Mouse (Mus musculus): Measurements from ENCODE around the gene Doxl2. TPM values are rescaled to one million over a fixed set of nuclear protein-coding genes. Genes with fewer than 3 reads are reported as not detected.

The Doxl2 gene
- polyA plus RNA-seq, 1 experiment from 2014 or later, result not detected

DNA sequence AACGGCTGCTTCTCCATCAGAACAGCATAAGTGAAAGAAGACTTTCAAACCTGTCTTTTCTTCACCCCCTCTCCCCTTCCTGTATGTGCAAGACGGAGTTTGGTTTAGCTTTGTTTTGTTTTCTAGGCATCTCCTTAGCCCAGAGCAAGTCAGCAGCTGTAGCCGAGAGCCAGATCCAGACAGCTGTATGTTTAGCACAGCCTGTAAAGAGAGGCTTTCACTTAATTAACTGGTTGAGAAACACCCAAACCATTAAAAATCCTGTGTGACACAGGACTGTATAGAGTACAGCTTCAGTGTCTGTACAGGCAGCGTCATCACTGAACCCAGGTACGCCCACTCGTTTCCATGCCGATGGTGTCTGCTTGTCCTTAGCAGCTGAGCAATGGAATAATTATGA, 50.5 kb downstream of the Doxl2 start:
- TF ChIP-seq EP300 (IDR thresholded peaks at IDR 0.05) (no peak), CTCF (IDR thresholded peaks at IDR 0.05) (no peak)
- Histone ChIP-seq H3K27ac (ENCODE audit: low read length) (no peak overlapping the region), H3K9ac (replicated peaks; ENCODE audit: low read depth) (no peak overlapping the region), H3K4me3 (ENCODE audit: low read depth, low read length) (no peak overlapping the region), H3K4me1 (ENCODE audit: insufficient read depth, low read depth, low read length) (0 out of 2 replicates have a peak, but pooled peaks cover 3% of the 10 kb centered on the region), H3K4me2 (replicated peaks; ENCODE audit: low read depth, low read length) (no peak overlapping the region), H3K9me3 (ENCODE audit: low read length) (no peaks in the 10 kb centered on the region), H3K27me3 (replicated peaks; ENCODE audit: insufficient read depth, low read length) (no peaks in the 10 kb centered on the region), H3K36me3 (ENCODE audit: insufficient read depth, low read length) (no peaks in the 10 kb centered on the region)
- peak; percentile 74 for ATAC-seq
- DNase-seq (ENCODE audit: low spot score), result peak; percentile 39
- 71% methylated on average over 7 of the region's 7 CpGs for WGBS

- no peak overlapping the region for H3K4me3 ChIP-seq (ENCODE audit: low read depth, low read length)
- DNase-seq (ENCODE audit: low spot score), result no peak
Measured at GRCm38 (mm10) chr6:49026496-49026895, 51.7 kb downstream of the Doxl2 start.

DNA sequence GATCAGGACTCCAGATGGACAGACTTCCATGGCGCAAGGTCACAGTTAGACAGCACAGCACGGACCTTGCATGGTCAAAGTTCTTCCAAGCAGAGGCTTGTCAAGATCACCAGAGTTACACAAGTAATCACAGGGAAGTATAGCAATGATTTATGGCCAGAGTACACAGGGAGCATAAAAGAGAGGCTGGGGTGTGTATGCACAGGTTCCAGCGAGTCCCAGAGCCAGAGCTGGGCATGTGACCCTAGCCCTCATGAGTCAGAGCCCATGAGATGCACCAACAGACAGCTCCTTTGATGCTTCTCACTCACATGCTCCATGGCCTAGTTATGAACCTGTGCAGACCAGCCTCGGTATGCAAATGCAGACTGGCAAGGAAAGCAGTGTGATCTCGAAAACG, 53.3 kb downstream of the Doxl2 start:
- H3K4me3 ChIP-seq (ENCODE audit: low read depth, low read length), result no peak overlapping the region
- TF ChIP-seq CTCF (IDR thresholded peaks at IDR 0.05), result no peak
- no peak for TF ChIP-seq EP300 (IDR thresholded peaks at IDR 0.05)
- no peak overlapping the region for H3K9ac ChIP-seq (replicated peaks; ENCODE audit: low read depth)
- ATAC-seq, result no peak
- no peak for DNase-seq (ENCODE audit: low spot score)
- H3K27ac ChIP-seq (ENCODE audit: low read length), result no peak overlapping the region
- H3K36me3 ChIP-seq (ENCODE audit: insufficient read depth, low read length), result no peaks in the 10 kb centered on the region
- no peaks in the 10 kb centered on the region for H3K9me3 ChIP-seq (ENCODE audit: low read length)
- no peaks in the 10 kb centered on the region for H3K4me1 ChIP-seq (ENCODE audit: insufficient read depth, low read depth, low read length)
- H3K4me2 ChIP-seq (replicated peaks; ENCODE audit: low read depth, low read length), result no peak overlapping the region
- 87% methylated on average over 6 of the region's 6 CpGs for whole genome bisulfite sequencing
- H3K27me3 ChIP-seq (replicated peaks; ENCODE audit: insufficient read depth, low read length), result no peaks in the 10 kb centered on the region

More at GRCm38 (mm10) chr6:49026496-49026895, 51.7 kb downstream of the Doxl2 start:
- Histone ChIP-seq H3K4me1 (ENCODE audit: insufficient read depth, low read depth, low read length) (no peaks in the 10 kb centered on the region), H3K36me3 (ENCODE audit: insufficient read depth, low read length) (no peaks in the 10 kb centered on the region), H3K27ac (ENCODE audit: low read length) (no peak overlapping the region), H3K9ac (replicated peaks; ENCODE audit: low read depth) (no peak overlapping the region), H3K27me3 (replicated peaks; ENCODE audit: insufficient read depth, low read length) (no peaks in the 10 kb centered on the region), H3K9me3 (ENCODE audit: low read length) (no peaks in the 10 kb centered on the region), H3K4me2 (replicated peaks; ENCODE audit: low read depth, low read length) (no peak overlapping the region)
- WGBS, result 80% methylated on average over 5 of the region's 5 CpGs
- TF ChIP-seq EP300 (IDR thresholded peaks at IDR 0.05) (no peak), CTCF (IDR thresholded peaks at IDR 0.05) (no peak)
- ATAC-seq, result no peak

Other genes starting within 250 kb of the Doxl2 start
- gene Gimap1, start 235.9 kb upstream of the Doxl2 start, polyA plus RNA-seq (2015; fragmentation: Nextera tagmentation; extraction: Ambion mirVana), result 61.8 and 74.6 TPM in 2 replicates
- gene Gimap5, start 228.8 kb upstream of the Doxl2 start, polyA plus RNA-seq (2015; fragmentation: Nextera tagmentation; extraction: Ambion mirVana), result 36.5 and 49.8 TPM in 2 replicates
- gene Gimap3, start 204.1 kb upstream of the Doxl2 start, polyA plus RNA-seq (2015; fragmentation: Nextera tagmentation; extraction: Ambion mirVana), result 0.31 and 0.61 TPM in 2 replicates
- gene Tmem176a, start 134.0 kb upstream of the Doxl2 start, polyA plus RNA-seq (2015; fragmentation: Nextera tagmentation; extraction: Ambion mirVana), result 485 and 539 TPM in 2 replicates
- gene Tmem176b, start 133.5 kb upstream of the Doxl2 start, polyA plus RNA-seq (2015; fragmentation: Nextera tagmentation; extraction: Ambion mirVana), result 798 and 806 TPM in 2 replicates
- gene Aoc1, start 102.1 kb upstream of the Doxl2 start, polyA plus RNA-seq (2015; fragmentation: Nextera tagmentation; extraction: Ambion mirVana), result 4.4 and 4.9 TPM in 2 replicates
- gene 1600015I10Rik, start 45.1 kb upstream of the Doxl2 start, polyA plus RNA-seq (2015; fragmentation: Nextera tagmentation; extraction: Ambion mirVana), result not detected in 2 replicates
- gene Svs1, start 11.9 kb downstream of the Doxl2 start, polyA plus RNA-seq (2015; fragmentation: Nextera tagmentation; extraction: Ambion mirVana), result not detected in 2 replicates
- gene Gpnmb, start 61.6 kb downstream of the Doxl2 start, polyA plus RNA-seq (2015; fragmentation: Nextera tagmentation; extraction: Ambion mirVana), result 1.5 and 2.0 TPM in 2 replicates
- 81.3 and 84.1 TPM in 2 replicates for gene Malsu1, start 98.8 kb downstream of the Doxl2 start, polyA plus RNA-seq (2015; fragmentation: Nextera tagmentation; extraction: Ambion mirVana)
- 20.8 and 23.7 TPM in 2 replicates for gene Igf2bp3, start 240.0 kb downstream of the Doxl2 start, polyA plus RNA-seq (2015; fragmentation: Nextera tagmentation; extraction: Ambion mirVana)

Measured in lung, postnatal 0 days (tissue).